Mouse (Mus musculus): ENCODE measurements at regions not wholly inside any gene's neighbourhood (a gene's known extent, or its start where the extent isn't known, plus 50 kb on each side); places are given as distances from the start of the nearest gene placed in this dataset.

DNA sequence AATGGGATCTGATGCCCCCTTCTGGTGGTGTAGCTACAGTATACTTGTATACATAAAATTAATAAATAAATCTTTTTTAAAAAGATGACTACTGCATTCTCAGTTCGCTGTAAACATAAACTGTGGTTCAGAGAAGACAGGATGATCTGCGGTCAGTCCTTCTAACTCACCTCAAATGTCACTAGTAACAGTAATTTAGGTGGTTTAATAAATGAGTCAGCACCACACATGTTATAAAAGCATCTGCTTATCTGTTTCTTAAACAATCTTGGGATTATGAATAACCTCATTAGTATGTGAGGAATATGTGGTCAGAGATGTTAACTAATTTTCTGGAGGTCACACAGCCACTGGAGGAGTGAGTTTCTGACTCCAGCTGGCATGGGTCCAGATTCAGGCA, 385.2 kb upstream of the Nrp1 start:
- no peak for TF ChIP-seq GATA1 (IDR thresholded peaks at IDR 0.05; ENCODE audit: low read depth, low read length)
- TF ChIP-seq POLR2A (IDR thresholded peaks at IDR 0.05; ENCODE audit: control insufficient read depth in 1 of 2, insufficient read depth in 1 of 2, low read depth in 1 of 2, low read length in 2 of 2, poor library complexity in 1 of 2): no peak
- TF ChIP-seq POLR2AphosphoS5 (IDR thresholded peaks at IDR 0.05; ENCODE audit: borderline replicate concordance, low read depth, low read length): no peak
- TF ChIP-seq CTCF (IDR thresholded peaks at IDR 0.05 in 2 of 3, conservative IDR thresholded peaks at IDR 0.05 in 1 of 3; ENCODE audit: control insufficient read depth in 1 of 3, insufficient read depth in 1 of 3, low read depth in 2 of 3, low read length in 3 of 3, poor library complexity in 1 of 3, severe bottlenecking in 1 of 3): no peak
- TF ChIP-seq MXI1 (IDR thresholded peaks at IDR 0.05; ENCODE audit: low read depth, low read length): no peak
- no peak for TF ChIP-seq HCFC1 (IDR thresholded peaks at IDR 0.05; ENCODE audit: low read depth, low read length)
- no peak for TF ChIP-seq CHD2 (IDR thresholded peaks at IDR 0.05; ENCODE audit: low read length)
